Mouse (Mus musculus): ENCODE measurements around the gene Zdhhc19. TPM values are rescaled to one million over a fixed set of nuclear protein-coding genes. Genes with fewer than 3 reads are reported as not detected.
"Not testable (repeated sequence)": the region's sequence is repeated elsewhere in the genome, so short reads cannot be mapped to it uniquely, and the experiment has no call there.

Zdhhc19 gene
- polyA plus RNA-seq, 1 experiment from 2014 or later: not detected

DNA sequence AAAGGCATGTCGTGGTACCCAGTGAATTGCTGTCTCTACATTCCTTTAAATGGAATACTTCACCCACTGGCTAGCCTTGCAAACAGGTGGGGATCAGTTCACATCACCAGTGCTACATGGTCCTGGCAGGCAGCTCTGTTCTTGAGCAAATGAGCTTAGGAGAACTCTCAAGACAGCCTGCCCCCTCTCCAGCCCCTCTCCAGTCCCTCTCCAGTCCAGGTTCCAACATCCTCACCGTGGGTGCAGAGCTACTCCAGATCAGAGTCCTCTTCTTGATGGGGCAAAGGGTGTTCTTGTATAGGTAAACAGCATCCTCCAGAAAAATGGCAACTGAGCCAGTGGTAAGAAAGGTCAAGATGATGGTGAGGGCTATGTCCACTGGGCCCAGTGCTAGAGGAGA lies 16.6 kb upstream of the Zdhhc19 start:
- 78% methylated on average over 2 of the region's 2 CpGs for WGBS
- ATAC-seq (no peak), DNase-seq (ENCODE audit: low spot score) (no peak)
- H3K9me3 ChIP-seq (replicated peaks; ENCODE audit: control insufficient read depth, low read length): no peaks in the 10 kb centered on the region
- H3K27ac ChIP-seq (ENCODE audit: low read depth, low read length): no peak overlapping the region
- no peaks in the 10 kb centered on the region for H3K27me3 ChIP-seq (replicated peaks; ENCODE audit: control insufficient read depth, insufficient read depth, low read length)
- no peak overlapping the region for H3K4me2 ChIP-seq (ENCODE audit: low read length)
- no peaks in the 10 kb centered on the region for H3K4me1 ChIP-seq (ENCODE audit: control insufficient read depth, insufficient read depth, low read length)
- H3K9ac ChIP-seq (ENCODE audit: low read length): no peak overlapping the region
- no peaks in the 10 kb centered on the region for H3K36me3 ChIP-seq (ENCODE audit: control insufficient read depth, insufficient read depth, low read length)
- no peak overlapping the region for H3K4me3 ChIP-seq (ENCODE audit: low read depth, low read length)

DNA sequence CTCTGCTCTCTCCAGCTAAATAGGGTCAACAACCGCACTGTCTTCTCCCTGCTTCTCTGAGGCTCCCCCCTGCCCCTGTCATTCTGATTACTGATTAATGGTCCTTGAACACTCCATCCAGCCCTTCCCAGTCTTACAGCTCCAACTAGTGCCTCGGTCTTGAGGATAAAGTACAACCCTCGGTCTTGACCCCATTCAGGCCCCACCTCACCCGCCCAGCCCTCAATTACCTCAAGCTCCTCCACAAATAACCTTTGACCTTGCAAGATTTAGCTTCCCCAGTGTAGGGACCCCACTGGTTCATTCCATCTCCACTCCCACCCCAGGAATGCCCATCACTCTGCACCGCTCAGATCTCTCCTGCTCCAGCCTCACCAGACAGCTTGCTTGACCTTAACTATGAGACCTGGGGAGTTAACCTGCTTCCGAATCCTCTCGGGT lies 11.6 kb upstream of the Zdhhc19 start:
- no peaks in the 10 kb centered on the region for H3K9me3 ChIP-seq (replicated peaks; ENCODE audit: control insufficient read depth, low read length)
- WGBS: 57% methylated on average over 7 of the region's 7 CpGs
- no peak for ATAC-seq

DNA sequence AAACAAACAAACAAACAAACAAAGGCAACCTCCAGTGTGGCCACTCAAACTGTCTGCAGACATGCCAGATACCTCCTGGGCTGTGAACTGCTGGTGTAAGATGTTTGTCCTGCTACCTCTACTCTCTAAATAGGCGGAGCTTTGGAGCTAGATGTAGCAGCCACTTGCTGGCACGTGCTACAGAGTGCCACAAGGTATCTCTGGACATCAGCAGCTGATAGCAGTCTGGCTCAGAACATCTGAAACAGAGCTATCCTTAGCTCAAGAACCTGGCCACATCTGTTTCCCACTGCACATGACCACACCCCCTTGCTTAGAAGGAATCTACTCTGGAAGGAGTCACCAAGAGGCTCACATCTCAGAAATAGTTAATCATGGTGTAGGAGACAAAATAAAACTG lies 10.9 kb upstream of the Zdhhc19 start:
- Histone ChIP-seq H3K4me1 (ENCODE audit: control insufficient read depth, insufficient read depth, low read length) (no peaks in the 10 kb centered on the region), H3K4me3 (ENCODE audit: low read depth, low read length) (no peak overlapping the region), H3K36me3 (ENCODE audit: control insufficient read depth, insufficient read depth, low read length) (no peaks in the 10 kb centered on the region), H3K9ac (ENCODE audit: low read length) (no peak overlapping the region), H3K27ac (ENCODE audit: low read depth, low read length) (no peak overlapping the region), H3K4me2 (ENCODE audit: low read length) (no peak overlapping the region), H3K27me3 (replicated peaks; ENCODE audit: control insufficient read depth, insufficient read depth, low read length) (no peaks in the 10 kb centered on the region), H3K9me3 (replicated peaks; ENCODE audit: control insufficient read depth, low read length) (no peaks in the 10 kb centered on the region)
- 74% methylated on average over 2 of the region's 2 CpGs for WGBS
- DNase-seq (ENCODE audit: low spot score) (no peak), ATAC-seq (no peak)

More for the DNA sequence above, 11.6 kb upstream of the Zdhhc19 start:
- no peak overlapping the region for H3K27ac ChIP-seq (ENCODE audit: low read depth, low read length)
- no peak overlapping the region for H3K4me2 ChIP-seq (ENCODE audit: low read length)
- no peaks in the 10 kb centered on the region for H3K36me3 ChIP-seq (ENCODE audit: control insufficient read depth, insufficient read depth, low read length)
- H3K4me3 ChIP-seq (ENCODE audit: low read depth, low read length): no peak overlapping the region
- no peak for DNase-seq (ENCODE audit: low spot score)
- no peak overlapping the region for H3K9ac ChIP-seq (ENCODE audit: low read length)
- H3K27me3 ChIP-seq (replicated peaks; ENCODE audit: control insufficient read depth, insufficient read depth, low read length): no peaks in the 10 kb centered on the region
- no peaks in the 10 kb centered on the region for H3K4me1 ChIP-seq (ENCODE audit: control insufficient read depth, insufficient read depth, low read length)

DNA sequence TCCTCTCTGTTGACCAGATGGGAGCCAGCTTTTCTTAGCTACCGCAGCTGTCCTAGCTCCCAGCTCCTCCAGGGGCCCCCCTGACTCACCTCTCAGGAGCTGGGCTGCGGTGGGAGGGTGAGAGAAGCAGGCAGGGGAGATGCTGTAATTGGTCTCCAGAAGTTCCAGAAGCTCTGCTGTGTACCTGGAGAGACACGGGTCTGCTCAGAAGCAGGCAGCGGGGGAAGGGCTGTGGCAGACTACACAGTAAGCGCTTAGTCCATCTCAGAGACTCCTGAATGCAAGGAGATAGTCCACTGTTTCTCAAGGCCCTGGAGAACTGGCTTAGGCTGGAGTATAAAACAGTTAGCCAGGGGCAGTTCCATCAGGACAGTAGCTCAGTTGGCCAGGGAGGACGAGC lies 10.0 kb upstream of the Zdhhc19 start:
- Histone ChIP-seq H3K9me3 (replicated peaks; ENCODE audit: control insufficient read depth, low read length) (no peaks in the 10 kb centered on the region), H3K27ac (ENCODE audit: low read depth, low read length) (no peak overlapping the region), H3K27me3 (replicated peaks; ENCODE audit: control insufficient read depth, insufficient read depth, low read length) (no peaks in the 10 kb centered on the region), H3K4me2 (ENCODE audit: low read length) (no peak overlapping the region), H3K4me3 (ENCODE audit: low read depth, low read length) (no peak overlapping the region), H3K9ac (ENCODE audit: low read length) (no peak overlapping the region), H3K4me1 (ENCODE audit: control insufficient read depth, insufficient read depth, low read length) (no peaks in the 10 kb centered on the region), H3K36me3 (ENCODE audit: control insufficient read depth, insufficient read depth, low read length) (no peaks in the 10 kb centered on the region)
- no peak for ATAC-seq
- no peak for DNase-seq (ENCODE audit: low spot score)
- 77% methylated on average over 6 of the region's 6 CpGs for WGBS

DNA sequence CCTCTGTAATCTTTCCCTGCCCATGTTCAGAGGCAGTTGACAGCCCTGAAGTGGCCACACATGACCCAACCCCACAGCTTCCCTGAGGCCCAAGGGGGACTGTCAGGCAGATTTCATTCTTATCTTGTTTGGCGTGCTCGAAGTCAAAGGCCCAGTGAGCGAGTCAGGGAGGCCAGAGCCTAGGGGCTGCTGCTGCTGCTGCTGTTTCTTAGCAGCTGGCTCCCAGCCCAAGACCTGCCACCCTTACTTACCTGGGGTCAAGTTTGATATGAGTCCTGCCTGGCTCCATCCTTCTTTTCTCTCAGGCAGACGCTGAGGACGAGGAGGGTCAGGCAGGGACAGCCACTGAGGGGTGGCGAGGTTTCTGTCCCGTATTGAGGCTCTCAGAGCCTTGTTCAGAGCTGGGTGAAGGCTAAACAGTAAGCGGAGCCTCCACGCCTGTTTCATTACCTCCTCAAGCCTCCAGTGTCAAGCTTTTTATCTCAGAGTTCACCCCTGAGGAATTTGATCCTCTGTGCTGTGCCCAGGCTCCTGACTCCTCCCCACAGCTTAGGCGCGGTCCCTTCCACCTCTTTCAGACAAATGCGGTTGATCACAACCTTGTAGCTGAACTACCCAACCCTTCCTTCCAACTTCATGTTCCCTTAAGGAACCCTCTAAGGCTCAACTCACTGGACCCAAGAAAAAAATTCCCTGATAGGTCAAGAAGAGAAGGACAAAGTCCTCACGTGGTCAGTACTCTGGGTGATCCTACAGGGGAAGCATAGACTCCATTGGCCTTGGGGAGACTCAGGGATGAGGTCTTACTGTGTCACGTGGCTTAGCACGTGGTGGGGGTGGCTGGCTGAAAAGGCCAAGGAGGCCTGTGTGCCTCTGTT lies 8.6 kb upstream of the Zdhhc19 start, which contains the start of gene Slc51a:
Gene Slc51a, minus strand, starts transcription at position 646 of the 878 bp plus-strand sequence.
- Histone ChIP-seq H3K9me3 (replicated peaks; ENCODE audit: control insufficient read depth, low read length) (no peaks in the 10 kb centered on the region), H3K36me3 (ENCODE audit: control insufficient read depth, insufficient read depth, low read length) (no peaks in the 10 kb centered on the region), H3K27ac (ENCODE audit: low read depth, low read length) (no peak within 1 kb of the TSS), H3K4me2 (ENCODE audit: low read length) (no peak within 1 kb of the TSS), H3K4me3 (ENCODE audit: low read depth, low read length) (no peak within 1 kb of the TSS), H3K9ac (ENCODE audit: low read length) (no peak within 1 kb of the TSS), H3K4me1 (ENCODE audit: control insufficient read depth, insufficient read depth, low read length) (no peaks in the 10 kb centered on the region), H3K27me3 (replicated peaks; ENCODE audit: control insufficient read depth, insufficient read depth, low read length) (no peaks in the 10 kb centered on the region)
- no peak for DNase-seq (ENCODE audit: low spot score)
- no peak for ATAC-seq
- 69% methylated on average over 15 of the region's 15 CpGs for WGBS

DNA sequence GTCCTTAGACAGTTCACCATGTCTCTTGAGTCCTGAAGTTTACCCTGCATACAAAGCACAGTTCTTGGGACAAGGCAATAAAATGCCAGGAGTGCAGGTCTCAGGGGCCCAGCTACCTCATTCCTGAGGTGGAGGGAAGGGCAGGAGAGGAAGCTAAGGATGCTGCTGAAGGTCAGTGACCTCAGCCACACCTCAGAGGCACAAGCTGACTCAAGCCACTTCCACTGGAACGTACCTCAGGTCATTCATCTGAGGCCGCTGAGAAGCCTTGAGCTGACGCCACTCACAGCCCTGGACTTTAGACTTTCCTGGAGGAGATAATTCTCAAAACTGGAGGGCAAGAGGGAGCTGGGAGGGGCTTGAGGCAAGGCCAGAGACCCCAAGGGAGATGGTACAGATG lies 7.1 kb upstream of the Zdhhc19 start:
- 94% methylated on average over 3 of the region's 3 CpGs for WGBS
- Histone ChIP-seq H3K27me3 (replicated peaks; ENCODE audit: control insufficient read depth, insufficient read depth, low read length) (no peaks in the 10 kb centered on the region), H3K27ac (ENCODE audit: low read depth, low read length) (no peak overlapping the region), H3K9ac (ENCODE audit: low read length) (no peak overlapping the region), H3K4me1 (ENCODE audit: control insufficient read depth, insufficient read depth, low read length) (no peaks in the 10 kb centered on the region), H3K9me3 (replicated peaks; ENCODE audit: control insufficient read depth, low read length) (no peaks in the 10 kb centered on the region), H3K4me3 (ENCODE audit: low read depth, low read length) (no peak overlapping the region), H3K36me3 (ENCODE audit: control insufficient read depth, insufficient read depth, low read length) (no peaks in the 10 kb centered on the region), H3K4me2 (ENCODE audit: low read length) (no peak overlapping the region)
- no peak for DNase-seq (ENCODE audit: low spot score)
- no peak for ATAC-seq

DNA sequence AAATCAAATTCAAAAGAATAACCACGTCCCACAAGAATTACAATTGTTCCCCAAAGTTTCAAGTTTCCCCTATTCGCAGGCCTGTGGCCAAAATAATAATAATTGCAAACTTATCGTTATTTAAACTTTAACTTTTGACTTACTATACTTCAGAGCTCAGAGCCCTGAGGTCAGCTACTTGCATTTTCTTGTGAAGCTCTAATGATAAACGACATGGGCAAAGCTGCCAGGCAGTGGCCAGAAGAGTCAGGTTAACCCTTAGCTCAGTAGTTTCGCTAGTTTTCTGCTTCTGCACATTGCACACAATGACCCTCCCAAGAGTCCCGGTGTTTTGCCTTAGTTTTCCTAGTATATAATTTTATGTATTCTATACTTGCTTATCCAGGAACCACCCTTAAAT lies 1.7 kb upstream of the Zdhhc19 start:
- H3K9me3 ChIP-seq (replicated peaks; ENCODE audit: control insufficient read depth, low read length); H3K36me3 ChIP-seq (ENCODE audit: control insufficient read depth, insufficient read depth, low read length); ATAC-seq; H3K27me3 ChIP-seq (replicated peaks; ENCODE audit: control insufficient read depth, insufficient read depth, low read length); H3K9ac ChIP-seq (ENCODE audit: low read length); H3K27ac ChIP-seq (ENCODE audit: low read depth, low read length); H3K4me2 ChIP-seq (ENCODE audit: low read length); DNase-seq (ENCODE audit: low spot score); H3K4me3 ChIP-seq (ENCODE audit: low read depth, low read length); H3K4me1 ChIP-seq (ENCODE audit: control insufficient read depth, insufficient read depth, low read length): not testable (repeated sequence)
- WGBS: 81% methylated on average over 6 of the region's 6 CpGs

DNA sequence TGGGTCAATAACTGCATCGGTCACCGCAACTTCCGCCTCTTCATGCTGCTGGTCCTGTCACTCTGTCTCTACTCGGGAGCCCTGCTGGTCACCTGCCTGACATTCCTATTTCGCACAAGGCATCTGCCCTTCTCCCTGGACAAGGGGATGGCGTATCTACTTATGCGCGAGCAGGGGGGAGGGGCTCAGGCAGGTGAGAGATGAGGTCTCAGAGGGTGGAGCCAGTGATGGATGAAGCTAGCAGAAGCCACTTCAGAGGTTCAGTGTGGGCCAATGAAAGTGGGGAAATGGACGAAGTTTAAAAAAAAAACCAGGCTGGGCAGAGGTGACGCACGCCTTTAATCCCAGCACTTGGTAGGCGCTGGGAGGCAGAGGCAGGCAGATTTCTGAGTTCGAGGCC lies 2.9 kb downstream of the Zdhhc19 start:
- no peak overlapping the region for H3K4me3 ChIP-seq (ENCODE audit: low read depth, low read length)
- ATAC-seq (no peak), DNase-seq (ENCODE audit: low spot score) (no peak)
- H3K4me1 ChIP-seq (ENCODE audit: control insufficient read depth, insufficient read depth, low read length): no peaks in the 10 kb centered on the region
- WGBS: 71% methylated on average over 13 of the region's 13 CpGs
- no peak overlapping the region for H3K4me2 ChIP-seq (ENCODE audit: low read length)
- H3K9ac ChIP-seq (ENCODE audit: low read length): no peak overlapping the region
- H3K27ac ChIP-seq (ENCODE audit: low read depth, low read length): no peak overlapping the region
- H3K36me3 ChIP-seq (ENCODE audit: control insufficient read depth, insufficient read depth, low read length): no peaks in the 10 kb centered on the region
- no peaks in the 10 kb centered on the region for H3K9me3 ChIP-seq (replicated peaks; ENCODE audit: control insufficient read depth, low read length)
- no peaks in the 10 kb centered on the region for H3K27me3 ChIP-seq (replicated peaks; ENCODE audit: control insufficient read depth, insufficient read depth, low read length)

DNA sequence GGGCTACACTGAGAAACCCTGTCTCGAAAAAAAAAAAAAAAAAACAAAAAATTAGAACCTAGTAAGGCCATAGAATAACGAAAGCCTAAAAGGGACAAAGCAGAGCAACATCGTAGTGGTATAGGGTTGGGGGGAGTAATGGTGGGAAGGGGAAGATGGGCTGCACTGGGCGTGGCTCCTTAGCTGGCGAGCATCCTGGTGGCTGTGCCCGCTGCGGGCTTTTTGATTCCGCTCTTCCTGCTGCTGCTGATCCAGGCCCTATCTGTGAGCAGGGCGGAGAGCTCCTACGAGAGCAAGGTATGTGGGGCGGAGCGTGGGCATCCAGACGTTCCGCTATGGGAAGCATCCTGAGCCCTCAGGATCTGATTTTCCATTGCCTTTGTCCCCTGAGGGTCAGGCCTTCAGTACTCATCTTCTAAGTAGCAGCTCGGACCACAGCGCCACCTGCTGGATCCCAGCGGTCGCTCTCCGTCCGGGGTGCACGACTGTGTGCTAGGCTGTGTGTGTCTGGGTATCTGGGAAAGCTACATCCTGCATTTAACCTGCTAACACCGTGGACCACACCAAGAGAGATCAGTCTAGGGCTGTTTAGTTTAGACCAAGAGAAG lies 3.5 kb downstream of the Zdhhc19 start:
- Histone ChIP-seq H3K4me1 (ENCODE audit: control insufficient read depth, insufficient read depth, low read length) (no peaks in the 10 kb centered on the region), H3K4me3 (ENCODE audit: low read depth, low read length) (peak overlapping the region; percentile 26), H3K27me3 (replicated peaks; ENCODE audit: control insufficient read depth, insufficient read depth, low read length) (no peaks in the 10 kb centered on the region), H3K27ac (ENCODE audit: low read depth, low read length) (0 out of 2 replicates have a peak overlapping the region, but pooled peaks have one; percentile 29), H3K9me3 (replicated peaks; ENCODE audit: control insufficient read depth, low read length) (no peaks in the 10 kb centered on the region), H3K9ac (ENCODE audit: low read length) (peak overlapping the region; percentile 63), H3K4me2 (ENCODE audit: low read length) (peak overlapping the region; percentile 50), H3K36me3 (ENCODE audit: control insufficient read depth, insufficient read depth, low read length) (no peaks in the 10 kb centered on the region)
- 7% methylated on average over 22 of the region's 22 CpGs for WGBS
- peak; percentile 92 for DNase-seq (ENCODE audit: low spot score)
- peak; percentile 98 for ATAC-seq
